Mouse (Mus musculus) spleen, adult 2 months (tissue): Measurements from ENCODE around the gene Ttll9. TPM values are rescaled to one million over a fixed set of nuclear protein-coding genes. Genes with fewer than 3 reads are reported as not detected.

Experiments used
- DNase-seq, 2 experiments: peaks; one replicate each; pipeline versions ENCODE4 v3.0.0 to v3.0.0-alpha.2; 2012 to 2021; ENCODE audit warnings: low spot score in 2 of 2, low read depth in 1 of 2
- H3K27ac ChIP-seq: fragments of 200-500 bp; 2 replicates; pipeline ENCODE4 v1.5.1; 2012; ENCODE audit warnings: low read length, inconsistent platforms; ENCODE audit not compliant: insufficient read depth
- H3K27me3 ChIP-seq: fragments of 200-500 bp; 2 replicates; pipeline ENCODE4 v1.6.1; 2012; ENCODE audit warnings: mild to moderate bottlenecking, moderate library complexity, low read length, inconsistent platforms; ENCODE audit not compliant: control insufficient read depth, insufficient read depth
- H3K36me3 ChIP-seq: fragments of 200-500 bp; 2 replicates; pipeline ENCODE4 v1.6.1; 2012; ENCODE audit warnings: mild to moderate bottlenecking, low read length, inconsistent platforms; ENCODE audit not compliant: control insufficient read depth, insufficient read depth
- H3K4me1 ChIP-seq: fragments of 200-500 bp; 2 replicates; pipeline ENCODE4 v1.6.1; 2011; ENCODE audit warnings: inconsistent platforms; ENCODE audit not compliant: control insufficient read depth, insufficient read depth, insufficient read length
- H3K4me3 ChIP-seq: fragments of 200-500 bp; 2 replicates; pipeline ENCODE4 v1.5.1; 2011; ENCODE audit warnings: mild to moderate bottlenecking, inconsistent platforms; ENCODE audit not compliant: insufficient read depth, insufficient read length; ENCODE audit errors: extremely low read depth
- CTCF ChIP-seq: fragments of 200-500 bp; IDR thresholded peaks from 2 replicates; pipeline ENCODE4 v1.5.1; 2011; ENCODE audit warnings: mild to moderate bottlenecking, inconsistent platforms; ENCODE audit not compliant: insufficient read depth, insufficient read length, insufficient replicate concordance; ENCODE audit errors: extremely low read depth
- POLR2A ChIP-seq: fragments of 200-500 bp; IDR thresholded peaks from 2 replicates; pipeline ENCODE4 v1.6.1; 2011; ENCODE audit warnings: low read depth, low read length, inconsistent platforms
- WGBS: fragments of 180-500 bp; shearing (Covaris S2); methylation state at CpG from one replicate; pipeline ENCODE4 v1.1.7; 2018; 5-methylcytosine and 5-hydroxymethylcytosine counted together
- polyA plus RNA-seq: library from polyadenylated mRNA; depleted of rRNA; stranded (reverse); fragments of >200 nt; gene quantifications from 2 replicates; pipeline ENCODE4 v1.2.3, GENCODE M21; 2012

The Ttll9 gene
- polyA plus RNA-seq, 1 experiment: 0.09 TPM

GRCm38 (mm10) chr2:152941106-152941505, 21.2 kb upstream of the Ttll9 start:
- Histone ChIP-seq H3K4me3 (no peak overlapping the region), H3K27me3 (peaks cover 5% of the 10 kb centered on the region), H3K4me1 (peaks cover 4% of the 10 kb centered on the region; the same call in 1 of the 2 replicates), H3K36me3 (no peaks in the 10 kb centered on the region), H3K27ac (no peak overlapping the region)
- TF ChIP-seq POLR2A (no peak), CTCF (no peak)
- WGBS: 84% methylated on average over 6 of the region's 6 CpGs
- no peak for DNase-seq

- whole genome bisulfite sequencing: 24% methylated on average over 7 of the region's 7 CpGs
- TF ChIP-seq CTCF: no peak
- no peak for TF ChIP-seq POLR2A
- Histone ChIP-seq H3K36me3 (no peaks in the 10 kb centered on the region), H3K4me1 (peaks cover 4% of the 10 kb centered on the region; the same call in 1 of the 2 replicates), H3K27ac (no peak overlapping the region), H3K27me3 (peaks cover 5% of the 10 kb centered on the region), H3K4me3 (no peak overlapping the region)
- no peak for DNase-seq
These were observed 20.5 kb upstream of the Ttll9 start for GRCm38 (mm10) chr2:152941776-152942175.

- Histone ChIP-seq H3K27me3 (peaks cover 5% of the 10 kb centered on the region), H3K27ac (no peak overlapping the region), H3K36me3 (no peaks in the 10 kb centered on the region), H3K4me3 (no peak overlapping the region), H3K4me1 (peaks cover 4% of the 10 kb centered on the region; the same call in 1 of the 2 replicates)
- no peak for DNase-seq
- 2% methylated on average over 60 of the region's 65 CpGs for WGBS
- TF ChIP-seq CTCF (no peak), POLR2A (no peak)
These were observed 19.3 kb upstream of the Ttll9 start for GRCm38 (mm10) chr2:152942898-152943515.

DNA sequence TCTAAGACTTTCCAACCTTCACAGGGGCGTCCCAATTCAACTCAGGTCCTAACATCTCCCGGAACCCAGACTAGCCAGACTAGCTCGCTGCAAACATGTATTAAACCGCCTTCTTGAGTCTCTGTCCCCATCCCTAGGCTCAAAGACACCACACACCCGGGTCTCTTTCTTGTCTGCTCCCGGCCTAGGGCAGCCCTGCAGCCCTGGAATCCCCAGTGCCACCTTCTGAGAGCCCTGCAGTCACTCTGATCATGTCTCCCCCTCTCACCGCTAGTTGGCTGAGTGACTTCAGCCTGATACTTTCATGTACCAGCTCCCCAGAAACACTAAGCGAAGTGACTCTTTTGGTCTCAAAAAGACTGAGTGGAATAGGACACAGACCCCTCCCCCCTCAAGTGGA, 18.7 kb upstream of the Ttll9 start:
- H3K4me1 ChIP-seq: peaks cover 4% of the 10 kb centered on the region; the same call in 1 of the 2 replicates
- WGBS: 18% methylated on average over 8 of the region's 8 CpGs
- DNase-seq: no peak
- H3K27ac ChIP-seq: no peak overlapping the region
- no peak overlapping the region for H3K4me3 ChIP-seq
- H3K36me3 ChIP-seq: no peaks in the 10 kb centered on the region
- H3K27me3 ChIP-seq: peaks cover 5% of the 10 kb centered on the region
- TF ChIP-seq CTCF (no peak), POLR2A (no peak)

DNA sequence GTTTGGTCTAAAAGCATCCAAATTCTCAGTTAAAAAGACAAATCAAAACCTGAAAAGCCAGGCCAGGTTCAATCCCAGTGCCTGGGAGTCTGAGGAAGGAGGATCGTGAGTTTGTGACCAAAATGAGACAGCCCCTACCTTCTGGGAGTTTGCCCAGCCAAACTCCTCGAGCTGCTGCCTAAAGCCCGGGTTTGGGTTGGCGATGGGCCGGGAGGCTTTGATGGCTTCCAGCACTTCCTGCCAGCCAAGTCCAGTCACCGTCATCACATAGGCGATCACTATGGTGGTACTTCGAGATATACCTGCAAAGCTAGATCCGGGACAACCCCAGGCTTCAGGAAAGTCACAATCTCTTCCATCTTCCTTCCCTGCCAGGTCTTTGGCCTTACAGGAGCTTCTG, 18.3 kb upstream of the Ttll9 start:
- no peak overlapping the region for H3K4me3 ChIP-seq
- H3K4me1 ChIP-seq: peaks cover 4% of the 10 kb centered on the region; the same call in 1 of the 2 replicates
- H3K27ac ChIP-seq: no peak overlapping the region
- DNase-seq: no peak
- H3K36me3 ChIP-seq: no peaks in the 10 kb centered on the region
- WGBS: 57% methylated on average over 9 of the region's 9 CpGs
- TF ChIP-seq POLR2A (no peak), CTCF (no peak)
- H3K27me3 ChIP-seq: peaks cover 5% of the 10 kb centered on the region

- Histone ChIP-seq H3K4me1 (peaks cover 4% of the 10 kb centered on the region; the same call in 1 of the 2 replicates), H3K4me3 (no peak overlapping the region), H3K27ac (no peak overlapping the region), H3K27me3 (peaks cover 16% of the 10 kb centered on the region), H3K36me3 (no peaks in the 10 kb centered on the region)
- TF ChIP-seq POLR2A (no peak), CTCF (no peak)
- DNase-seq: no peak
- WGBS: 74% methylated on average over 7 of the region's 7 CpGs
These were observed 15.2 kb upstream of the Ttll9 start for GRCm38 (mm10) chr2:152947098-152947497.

DNA sequence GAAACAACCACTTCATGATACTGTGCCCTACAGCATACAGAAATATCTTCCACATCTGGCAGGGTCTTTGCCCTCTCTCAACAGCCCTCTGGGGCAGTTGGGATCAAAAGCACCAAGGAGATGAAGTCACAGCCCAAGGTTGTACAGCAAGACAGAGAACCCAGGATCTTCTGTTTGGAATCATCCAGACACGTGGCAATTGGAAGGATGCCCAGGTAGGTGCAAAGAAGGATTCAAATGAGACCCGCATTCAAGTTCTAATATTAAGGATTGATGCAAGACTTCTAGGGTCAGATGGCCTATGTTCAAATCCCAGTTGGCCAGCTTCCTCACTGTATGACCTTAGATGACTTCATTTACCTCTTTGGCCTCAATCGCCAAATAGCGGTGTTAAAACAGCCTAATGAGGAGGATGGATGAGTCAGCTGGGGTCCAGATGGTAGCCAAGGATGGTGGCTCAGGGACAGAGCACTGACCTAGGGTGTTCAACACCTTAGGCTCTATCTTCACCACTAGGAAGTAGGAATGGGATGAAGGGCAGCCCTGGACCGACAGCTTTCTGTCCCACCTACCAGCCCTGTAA, 13.8 kb upstream of the Ttll9 start:
- Histone ChIP-seq H3K27ac (no peak overlapping the region), H3K36me3 (no peaks in the 10 kb centered on the region), H3K4me1 (no peaks in the 10 kb centered on the region; the same call in 1 of the 2 replicates), H3K4me3 (no peak overlapping the region), H3K27me3 (peaks cover 11% of the 10 kb centered on the region)
- 90% methylated on average over 5 of the region's 5 CpGs for WGBS
- TF ChIP-seq CTCF: no peak
- TF ChIP-seq POLR2A: no peak
- no peak for DNase-seq
